Mouse (Mus musculus) liver, embryonic 13.5 days (tissue): Measurements from ENCODE around the gene Tas1r1. TPM values are rescaled to one million over a fixed set of nuclear protein-coding genes. Genes with fewer than 3 reads are reported as not detected.
A peak's percentile ranks its signal among the peaks of the same experiment; 100 is the strongest.

ENCODE experiments used
- ATAC-seq: fragments of 200-750 bp; cut with Nextera tagmentation; 2 replicates; pipeline ENCODE4 v1.8.0; 2017; ENCODE audit warnings: low read depth, mild to moderate bottlenecking, moderate number of reproducible peaks, moderate library complexity
- DNase-seq: peaks from one replicate; pipeline ENCODE4 v3.0.0; 2022
- H3K27ac ChIP-seq: fragments of 300-500 bp; sonication (generic); 2 replicates; pipeline ENCODE4 v1.5.1; 2015; ENCODE audit warnings: moderate library complexity, mild to moderate bottlenecking, inconsistent platforms
- H3K27me3 ChIP-seq: fragments of 300-500 bp; sonication (generic); 2 replicates; pipeline ENCODE4 v1.6.1; 2015; ENCODE audit warnings: mild to moderate bottlenecking, inconsistent platforms
- H3K36me3 ChIP-seq: fragments of 300-500 bp; sonication (generic); 2 replicates; pipeline ENCODE4 v1.6.1; 2015; ENCODE audit warnings: mild to moderate bottlenecking, inconsistent platforms
- H3K4me1 ChIP-seq: fragments of 300-500 bp; sonication (generic); replicated peaks from 2 replicates; pipeline ENCODE4 v1.6.1; 2015; ENCODE audit warnings: inconsistent platforms
- H3K4me2 ChIP-seq: fragments of 300-500 bp; sonication (generic); 2 replicates; pipeline ENCODE4 v1.6.1; 2015; ENCODE audit warnings: inconsistent platforms, mild to moderate bottlenecking, moderate library complexity
- H3K4me3 ChIP-seq: fragments of 300-500 bp; sonication (generic); replicated peaks from 2 replicates; pipeline ENCODE4 v1.5.1; 2015; ENCODE audit warnings: mild to moderate bottlenecking, inconsistent platforms
- H3K9ac ChIP-seq: fragments of 300-500 bp; sonication (generic); 2 replicates; pipeline ENCODE4 v1.6.1; 2015; ENCODE audit warnings: mild to moderate bottlenecking, inconsistent platforms
- H3K9me3 ChIP-seq: fragments of 300-500 bp; sonication (generic); replicated peaks from 2 replicates; pipeline ENCODE4 v1.6.1; 2016; ENCODE audit warnings: inconsistent platforms
- WGBS: fragments of 180-500 bp; shearing (Covaris S2); methylation state at CpG from one replicate; pipeline ENCODE4 v1.1.7; 2015; ENCODE audit not compliant: insufficient replicate concordance; 5-methylcytosine and 5-hydroxymethylcytosine counted together
- polyA plus RNA-seq: library from polyadenylated mRNA; unstranded; fragments of >200 nt; fragmentation: Nextera tagmentation; extraction: Ambion mirVana; gene quantifications from 2 replicates; pipeline ENCODE4 v1.2.1, GENCODE M21; 2015

The Tas1r1 gene
- polyA plus RNA-seq, 1 experiment from 2014 or later, result 0.07 TPM

- Histone ChIP-seq H3K4me1 (peaks cover 54% of the 10 kb centered on the region), H3K27ac (no peak overlapping the region), H3K9me3 (no peaks in the 10 kb centered on the region), H3K36me3 (peaks cover 58% of the 10 kb centered on the region), H3K9ac (peak overlapping the region; percentile 23; the same call in 1 of the 2 replicates), H3K4me2 (peak overlapping the region; percentile 93), H3K27me3 (no peaks in the 10 kb centered on the region), H3K4me3 (no peak overlapping the region)
- DNase-seq (no peak), ATAC-seq (no peak)
- 82% methylated on average over 11 of the region's 11 CpGs for whole genome bisulfite sequencing
Observed at GRCm38 (mm10) chr4:152024525-152024924, 13.8 kb downstream of the Tas1r1 start.

GRCm38 (mm10) chr4:152022506-152022905, 15.9 kb downstream of the Tas1r1 start:
- Histone ChIP-seq H3K4me3 (no peak overlapping the region), H3K4me1 (peaks cover 41% of the 10 kb centered on the region), H3K27me3 (no peaks in the 10 kb centered on the region), H3K9me3 (no peaks in the 10 kb centered on the region), H3K9ac (no peak overlapping the region), H3K4me2 (no peak overlapping the region), H3K36me3 (peaks cover 72% of the 10 kb centered on the region), H3K27ac (no peak overlapping the region)
- 79% methylated on average over 8 of the region's 8 CpGs for WGBS
- ATAC-seq, result no peak
- no peak for DNase-seq

- peaks cover 36% of the 10 kb centered on the region for H3K4me1 ChIP-seq
- no peak overlapping the region for H3K4me2 ChIP-seq
- peaks cover 74% of the 10 kb centered on the region for H3K36me3 ChIP-seq
- H3K4me3 ChIP-seq, result no peak overlapping the region
- H3K27me3 ChIP-seq, result no peaks in the 10 kb centered on the region
- no peaks in the 10 kb centered on the region for H3K9me3 ChIP-seq
- H3K9ac ChIP-seq, result no peak overlapping the region
- DNase-seq (no peak), ATAC-seq (no peak; the same call in 1 of the 2 replicates)
- no peak overlapping the region for H3K27ac ChIP-seq
- WGBS, result 77% methylated on average over 12 of the region's 12 CpGs
Observed at GRCm38 (mm10) chr4:152021568-152022097, 16.7 kb downstream of the Tas1r1 start.

GRCm38 (mm10) chr4:152020024-152020423, 18.3 kb downstream of the Tas1r1 start:
- H3K27ac ChIP-seq, result no peak overlapping the region
- H3K4me2 ChIP-seq, result no peak overlapping the region
- peaks cover 85% of the 10 kb centered on the region for H3K36me3 ChIP-seq
- DNase-seq (no peak), ATAC-seq (no peak)
- 87% methylated on average over 21 of the region's 21 CpGs for WGBS
- peaks cover 20% of the 10 kb centered on the region for H3K4me1 ChIP-seq
- no peaks in the 10 kb centered on the region for H3K27me3 ChIP-seq
- H3K9ac ChIP-seq, result no peak overlapping the region
- H3K9me3 ChIP-seq, result no peaks in the 10 kb centered on the region
- H3K4me3 ChIP-seq, result no peak overlapping the region

- 81% methylated on average over 6 of the region's 6 CpGs for WGBS
- no peak for DNase-seq
- no peak for ATAC-seq
- Histone ChIP-seq H3K27ac (no peak overlapping the region), H3K9ac (no peak overlapping the region), H3K27me3 (no peaks in the 10 kb centered on the region), H3K9me3 (no peaks in the 10 kb centered on the region), H3K4me2 (no peak overlapping the region), H3K36me3 (peaks cover 87% of the 10 kb centered on the region), H3K4me1 (peaks cover 10% of the 10 kb centered on the region), H3K4me3 (no peak overlapping the region)
Observed at GRCm38 (mm10) chr4:152019073-152019472, 19.3 kb downstream of the Tas1r1 start.

- peaks cover under 1% of the 10 kb centered on the region; the same call in 1 of the 2 replicates for H3K27me3 ChIP-seq
Observed at GRCm38 (mm10) chr4:152013036-152013813, 25.1 kb downstream of the Tas1r1 start.

GRCm38 (mm10) chr4:152012109-152012508, 26.3 kb downstream of the Tas1r1 start:
- peaks cover 12% of the 10 kb centered on the region for H3K27me3 ChIP-seq
- H3K9me3 ChIP-seq, result no peaks in the 10 kb centered on the region
- DNase-seq (no peak), ATAC-seq (no peak)
- H3K4me3 ChIP-seq, result 0 out of 2 replicates have a peak overlapping the region, but pooled peaks have one; percentile 85
- H3K4me2 ChIP-seq, result peak overlapping the region; percentile 100
- H3K9ac ChIP-seq, result no peak overlapping the region
- 88% methylated on average over 16 of the region's 16 CpGs for WGBS
- H3K27ac ChIP-seq, result no peak overlapping the region; the same call in 1 of the 2 replicates
- peaks cover 60% of the 10 kb centered on the region for H3K4me1 ChIP-seq
- peaks cover 51% of the 10 kb centered on the region for H3K36me3 ChIP-seq

More at GRCm38 (mm10) chr4:152013036-152013813, 25.1 kb downstream of the Tas1r1 start:
- H3K36me3 ChIP-seq, result peaks cover 60% of the 10 kb centered on the region
- H3K9me3 ChIP-seq, result no peaks in the 10 kb centered on the region
- no peak overlapping the region for H3K4me2 ChIP-seq
- no peak overlapping the region for H3K9ac ChIP-seq
- 0 out of 2 replicates have a peak overlapping the region, but pooled peaks have one; percentile 4 for H3K27ac ChIP-seq
- DNase-seq, result no peak
- H3K4me3 ChIP-seq, result no peak overlapping the region
- ATAC-seq, result no peak
- WGBS, result 74% methylated on average over 12 of the region's 12 CpGs
- peaks cover 49% of the 10 kb centered on the region for H3K4me1 ChIP-seq

GRCm38 (mm10) chr4:152011171-152011760, 27.1 kb downstream of the Tas1r1 start:
- Histone ChIP-seq H3K4me2 (peak overlapping the region; percentile 100), H3K27ac (peak overlapping the region; percentile 88), H3K9ac (peak overlapping the region; percentile 86), H3K9me3 (no peaks in the 10 kb centered on the region), H3K27me3 (peaks cover 21% of the 10 kb centered on the region), H3K36me3 (peaks cover 48% of the 10 kb centered on the region), H3K4me3 (peak overlapping the region; percentile 85), H3K4me1 (peaks cover 69% of the 10 kb centered on the region)
- DNase-seq (no peak), ATAC-seq (peak; percentile 1; the same call in 1 of the 2 replicates)
- WGBS, result 58% methylated on average over 8 of the region's 8 CpGs

- H3K9me3 ChIP-seq, result no peaks in the 10 kb centered on the region
- peaks cover 21% of the 10 kb centered on the region for H3K27me3 ChIP-seq
- DNase-seq, result no peak
- WGBS, result 6% methylated on average over 13 of the region's 13 CpGs
- H3K27ac ChIP-seq, result peak overlapping the region; percentile 88
- H3K4me3 ChIP-seq, result peak overlapping the region; percentile 85
- peak overlapping the region; percentile 100 for H3K4me2 ChIP-seq
- peaks cover 72% of the 10 kb centered on the region for H3K4me1 ChIP-seq
- peaks cover 42% of the 10 kb centered on the region for H3K36me3 ChIP-seq
- H3K9ac ChIP-seq, result peak overlapping the region; percentile 86
- peak; percentile 39 for ATAC-seq
Observed at GRCm38 (mm10) chr4:152010707-152011134, 27.6 kb downstream of the Tas1r1 start.

GRCm38 (mm10) chr4:152010091-152010706, 28.2 kb downstream of the Tas1r1 start:
- under 1% methylated on average over 10 of the region's 10 CpGs for WGBS
- H3K4me1 ChIP-seq, result peaks cover 73% of the 10 kb centered on the region
- no peaks in the 10 kb centered on the region for H3K9me3 ChIP-seq
- ATAC-seq (peak; percentile 69), DNase-seq (peak; percentile 57)
- H3K27me3 ChIP-seq, result peaks cover 21% of the 10 kb centered on the region
- H3K9ac ChIP-seq, result peak overlapping the region; percentile 86
- peaks cover 37% of the 10 kb centered on the region for H3K36me3 ChIP-seq
- H3K4me3 ChIP-seq, result peak overlapping the region; percentile 85
- H3K4me2 ChIP-seq, result peak overlapping the region; percentile 100
- H3K27ac ChIP-seq, result peak overlapping the region; percentile 88
